Mouse (Mus musculus) CH12.LX (cell line): ENCODE results near the gene Chit1.

Source experiments
- CTCF ChIP-seq, 2 experiments: IDR thresholded peaks in 1 of 2; conservative IDR thresholded peaks in 1 of 2; 2 replicates each; pipeline ENCODE4 v1.5.1; 2011 to 2012; ENCODE audit warnings: low read depth in 2 of 2, low read length in 2 of 2, improper control_type of control experiment in 1 of 2, inconsistent platforms in 1 of 2, mild to moderate bottlenecking in 1 of 2, moderate library complexity in 1 of 2
- JUN ChIP-seq: IDR thresholded peaks from 2 replicates; pipeline ENCODE4 v1.6.1; 2011; ENCODE audit warnings: low read depth, mild to moderate bottlenecking, low read length, improper control_type of control experiment, moderate library complexity; ENCODE audit not compliant: insufficient read depth
- MAZ ChIP-seq: IDR thresholded peaks from 2 replicates; pipeline ENCODE4 v1.6.1; 2012; ENCODE audit warnings: low read depth, mild to moderate bottlenecking, inconsistent platforms, low read length, improper control_type of control experiment, moderate library complexity
- NELFE ChIP-seq: IDR thresholded peaks from 2 replicates; pipeline ENCODE4 v1.6.1; 2011; ENCODE audit warnings: low read depth, low read length, improper control_type of control experiment
- NRF1 ChIP-seq: IDR thresholded peaks from 2 replicates; pipeline ENCODE4 v1.6.1; 2014; ENCODE audit warnings: low read depth, mild to moderate bottlenecking, inconsistent platforms, low read length, improper control_type of control experiment, moderate library complexity
- POLR2A ChIP-seq: IDR thresholded peaks from 2 replicates; pipeline ENCODE4 v1.6.1; 2011; ENCODE audit warnings: low read depth, mild to moderate bottlenecking, improper control_type of control experiment, low read length
- ZC3H11A ChIP-seq: IDR thresholded peaks from 2 replicates; pipeline ENCODE4 v1.6.1; 2012; ENCODE audit warnings: low read depth, mild to moderate bottlenecking, inconsistent platforms, low read length, improper control_type of control experiment
- ZNF384 ChIP-seq: IDR thresholded peaks from 2 replicates; pipeline ENCODE4 v1.6.1; 2012; ENCODE audit warnings: low read depth, low read length, improper control_type of control experiment, inconsistent platforms

GRCm38 (mm10) chr1:134076789-134077188 is 34.3 kb upstream of the Chit1 start:
- TF ChIP-seq MAZ, result no peak
- no peak for TF ChIP-seq NELFE
- no peak for TF ChIP-seq JUN
- TF ChIP-seq POLR2A, result no peak
- TF ChIP-seq ZC3H11A, result no peak
- no peak for TF ChIP-seq CTCF (conservative IDR thresholded peaks at IDR 0.05 in 1 of 2, IDR thresholded peaks at IDR 0.05 in 1 of 2; ENCODE audit: low read depth in 2 of 2, low read length in 2 of 2)
- no peak for TF ChIP-seq NRF1
- no peak for TF ChIP-seq ZNF384
